Mouse (Mus musculus) forebrain, postnatal 0 days (tissue): ENCODE results near the gene Adra2b. TPM values are rescaled to one million over a fixed set of nuclear protein-coding genes. Genes with fewer than 3 reads are reported as not detected.

ENCODE experiments used
- ATAC-seq: fragments of 200-750 bp; cut with Nextera tagmentation; 2 replicates; pipeline ENCODE4 v1.8.0; 2017; ENCODE audit warnings: mild to moderate bottlenecking, moderate library complexity
- DNase-seq: peaks from one replicate; pipeline ENCODE4 v3.0.0-alpha.2; 2015
- H3K27ac ChIP-seq: fragments of 300-500 bp; sonication (generic); 2 replicates; pipeline ENCODE4 v1.5.1; 2014; ENCODE audit warnings: low read depth, mild to moderate bottlenecking, antibody characterized with exemption, low read length, moderate library complexity, mixed read lengths
- H3K27me3 ChIP-seq: fragments of 300-500 bp; sonication (generic); 2 replicates; pipeline ENCODE4 v1.6.1; 2014; ENCODE audit warnings: mild to moderate bottlenecking, low read length, mixed read lengths; ENCODE audit not compliant: insufficient read depth
- H3K36me3 ChIP-seq: fragments of 300-500 bp; sonication (generic); 2 replicates; pipeline ENCODE4 v1.6.1; 2014; ENCODE audit warnings: mild to moderate bottlenecking, moderate library complexity; ENCODE audit not compliant: insufficient read depth
- H3K4me1 ChIP-seq: fragments of 300-500 bp; sonication (generic); 2 replicates; pipeline ENCODE4 v1.6.1; 2014; ENCODE audit warnings: antibody characterized with exemption; ENCODE audit not compliant: insufficient read depth
- H3K4me2 ChIP-seq: fragments of 300-500 bp; sonication (generic); 2 replicates; pipeline ENCODE4 v1.6.1; 2014; ENCODE audit warnings: low read depth, mild to moderate bottlenecking, moderate library complexity
- H3K4me3 ChIP-seq: fragments of 300-500 bp; sonication (generic); 2 replicates; pipeline ENCODE4 v1.5.1; 2014; ENCODE audit warnings: low read depth, low read length, mixed read lengths
- H3K9ac ChIP-seq: fragments of 300-500 bp; sonication (generic); 2 replicates; pipeline ENCODE4 v1.6.1; 2014; ENCODE audit warnings: mild to moderate bottlenecking
- H3K9me3 ChIP-seq: fragments of 300-500 bp; sonication (generic); 2 replicates; pipeline ENCODE4 v1.6.1; 2016; ENCODE audit warnings: low read length
- CTCF ChIP-seq: sonication (generic); IDR thresholded peaks from 2 replicates; pipeline ENCODE4 v1.5.1; 2016; ENCODE audit warnings: antibody characterized with exemption, control low read depth, low read depth
- WGBS: fragments of 180-500 bp; shearing (Covaris S2); extraction: QIAGEN DNeasy Blood & Tissue Kit; methylation state at CpG from one replicate; pipeline ENCODE4 v1.1.7; 2014; 5-methylcytosine and 5-hydroxymethylcytosine counted together
- polyA plus RNA-seq: library from polyadenylated mRNA; unstranded; fragments of >200 nt; fragmentation: Nextera tagmentation; extraction: Ambion mirVana; gene quantifications from 2 replicates; pipeline ENCODE4 v1.2.1, GENCODE M21; 2015
- total RNA-seq: library from RNA; depleted of rRNA; stranded (reverse); fragments of >200 nt; gene quantifications from 2 replicates; pipeline ENCODE4 v1.2.3, GENCODE M21; 2014

Gene Adra2b
- total and polyA plus RNA-seq, 2 experiments from 2014 or later, result 0.67 to 0.80 TPM

GRCm38 (mm10) chr2:127379250-127379649 is 16.2 kb downstream of the Adra2b start:
- Histone ChIP-seq H3K9ac (no peak overlapping the region), H3K27ac (no peak overlapping the region), H3K4me2 (no peak overlapping the region), H3K36me3 (no peaks in the 10 kb centered on the region), H3K27me3 (no peaks in the 10 kb centered on the region), H3K4me3 (no peak overlapping the region), H3K4me1 (0 out of 2 replicates have a peak, but pooled peaks cover 10% of the 10 kb centered on the region), H3K9me3 (no peaks in the 10 kb centered on the region)
- ATAC-seq, result no peak
- no peak for TF ChIP-seq CTCF
- WGBS, result 74% methylated on average over 3 of the region's 3 CpGs
- DNase-seq, result no peak

DNA sequence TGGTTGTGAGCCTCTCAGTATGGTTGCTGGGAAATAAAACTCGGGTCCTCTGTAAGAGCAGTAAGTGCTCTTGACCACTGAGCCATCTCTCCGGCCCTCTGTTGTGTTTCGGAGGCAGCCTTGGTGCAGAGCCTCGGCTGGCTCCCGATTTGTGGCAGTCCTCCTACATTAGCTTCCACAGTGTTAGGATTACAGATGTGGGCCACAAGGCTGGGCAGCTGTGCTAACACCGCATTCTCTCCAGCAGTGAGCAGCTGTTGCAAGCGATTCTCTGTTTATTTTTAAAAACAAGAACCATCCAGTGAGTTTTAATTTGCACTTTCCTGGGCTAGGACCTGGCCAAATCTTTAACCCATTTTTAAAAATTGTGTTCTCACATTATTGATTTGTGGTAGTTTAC is 20.9 kb downstream of the Adra2b start:
- H3K27me3 ChIP-seq, result no peaks in the 10 kb centered on the region
- DNase-seq, result no peak
- H3K4me3 ChIP-seq, result no peak overlapping the region
- no peaks in the 10 kb centered on the region for H3K9me3 ChIP-seq
- no peak for ATAC-seq
- H3K9ac ChIP-seq, result no peak overlapping the region
- no peak overlapping the region for H3K27ac ChIP-seq
- TF ChIP-seq CTCF, result no peak
- no peak overlapping the region for H3K4me2 ChIP-seq
- H3K36me3 ChIP-seq, result no peaks in the 10 kb centered on the region
- H3K4me1 ChIP-seq, result no peaks in the 10 kb centered on the region
- 66% methylated on average over 7 of the region's 7 CpGs for WGBS

GRCm38 (mm10) chr2:127387521-127387920 is 24.5 kb downstream of the Adra2b start:
- Histone ChIP-seq H3K9me3 (no peaks in the 10 kb centered on the region), H3K4me3 (no peak overlapping the region), H3K4me1 (no peaks in the 10 kb centered on the region), H3K4me2 (no peak overlapping the region), H3K36me3 (no peaks in the 10 kb centered on the region), H3K9ac (no peak overlapping the region), H3K27ac (no peak overlapping the region), H3K27me3 (no peaks in the 10 kb centered on the region)
- WGBS, result 89% methylated on average over 2 of the region's 2 CpGs
- no peak for TF ChIP-seq CTCF
- DNase-seq (no peak), ATAC-seq (no peak)

DNA sequence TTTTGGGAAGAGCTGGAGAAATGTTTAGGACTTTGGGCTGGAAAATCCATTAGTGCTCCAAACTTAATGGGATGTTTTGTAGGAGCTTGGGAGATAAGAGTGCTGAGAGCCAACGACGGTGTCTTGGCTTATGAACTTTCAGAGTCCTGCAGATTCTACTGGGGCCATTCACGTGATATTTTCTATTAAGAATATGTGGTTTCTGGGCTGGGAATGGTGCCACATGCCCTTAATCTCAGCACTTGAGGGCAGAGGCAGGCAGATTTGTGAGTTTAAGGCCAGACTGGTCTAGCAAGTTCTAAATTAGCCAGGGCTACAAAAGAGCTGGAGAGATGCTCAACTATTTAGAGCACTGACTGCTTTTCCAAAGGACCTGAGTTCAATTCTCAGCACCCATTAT is 27.3 kb downstream of the Adra2b start:
- no peaks in the 10 kb centered on the region for H3K36me3 ChIP-seq
- TF ChIP-seq CTCF, result no peak
- no peaks in the 10 kb centered on the region for H3K4me1 ChIP-seq
- DNase-seq (no peak), ATAC-seq (no peak)
- H3K9ac ChIP-seq, result no peak overlapping the region
- H3K27me3 ChIP-seq, result no peaks in the 10 kb centered on the region
- no peaks in the 10 kb centered on the region for H3K9me3 ChIP-seq
- H3K27ac ChIP-seq, result no peak overlapping the region
- H3K4me2 ChIP-seq, result no peak overlapping the region
- 85% methylated on average over 3 of the region's 3 CpGs for WGBS
- no peak overlapping the region for H3K4me3 ChIP-seq

GRCm38 (mm10) chr2:127390846-127391245 is 27.8 kb downstream of the Adra2b start:
- no peak for TF ChIP-seq CTCF
- H3K4me2 ChIP-seq, result no peak overlapping the region

GRCm38 (mm10) chr2:127391323-127391722 is 28.3 kb downstream of the Adra2b start:
- DNase-seq, result no peak
- WGBS, result 72% methylated on average over 3 of the region's 3 CpGs
- H3K27me3 ChIP-seq, result no peaks in the 10 kb centered on the region
- ATAC-seq, result no peak
- no peak overlapping the region for H3K4me3 ChIP-seq
- H3K9ac ChIP-seq, result no peak overlapping the region
- H3K27ac ChIP-seq, result no peak overlapping the region
- TF ChIP-seq CTCF, result no peak
- H3K9me3 ChIP-seq, result no peaks in the 10 kb centered on the region
- no peaks in the 10 kb centered on the region for H3K36me3 ChIP-seq
- no peaks in the 10 kb centered on the region for H3K4me1 ChIP-seq
- no peak overlapping the region for H3K4me2 ChIP-seq

More at GRCm38 (mm10) chr2:127390846-127391245, 27.8 kb downstream of the Adra2b start:
- no peak overlapping the region for H3K4me3 ChIP-seq
- H3K9ac ChIP-seq, result no peak overlapping the region
- H3K27me3 ChIP-seq, result no peaks in the 10 kb centered on the region
- DNase-seq, result no peak
- 45% methylated on average over 4 of the region's 4 CpGs for WGBS
- no peak for ATAC-seq
- no peaks in the 10 kb centered on the region for H3K9me3 ChIP-seq
- H3K4me1 ChIP-seq, result no peaks in the 10 kb centered on the region
- no peaks in the 10 kb centered on the region for H3K36me3 ChIP-seq
- H3K27ac ChIP-seq, result no peak overlapping the region

- no peak for TF ChIP-seq CTCF
Measured at GRCm38 (mm10) chr2:127394606-127395161, 31.7 kb downstream of the Adra2b start.

GRCm38 (mm10) chr2:127398738-127399137 is 35.7 kb downstream of the Adra2b start:
- Histone ChIP-seq H3K9ac (no peak overlapping the region), H3K4me3 (no peak overlapping the region), H3K4me1 (no peaks in the 10 kb centered on the region), H3K9me3 (no peaks in the 10 kb centered on the region), H3K4me2 (no peak overlapping the region), H3K36me3 (no peaks in the 10 kb centered on the region), H3K27ac (no peak overlapping the region), H3K27me3 (no peaks in the 10 kb centered on the region)
- DNase-seq, result no peak
- WGBS, result 89% methylated on average over 7 of the region's 7 CpGs
- ATAC-seq, result no peak
- TF ChIP-seq CTCF, result no peak

More at GRCm38 (mm10) chr2:127394606-127395161, 31.7 kb downstream of the Adra2b start:
- Histone ChIP-seq H3K9me3 (no peaks in the 10 kb centered on the region), H3K27me3 (no peaks in the 10 kb centered on the region), H3K36me3 (no peaks in the 10 kb centered on the region), H3K4me2 (no peak overlapping the region), H3K4me3 (no peak overlapping the region), H3K9ac (no peak overlapping the region), H3K4me1 (no peaks in the 10 kb centered on the region), H3K27ac (no peak overlapping the region)
- ATAC-seq, result no peak
- WGBS, result 84% methylated on average over 5 of the region's 5 CpGs
- no peak for DNase-seq
